Mouse (Mus musculus): ENCODE data around the gene Lta. TPM values are rescaled to one million over a fixed set of nuclear protein-coding genes. Genes with fewer than 3 reads are reported as not detected.

Gene Lta
- polyA plus RNA-seq, 1 experiment from 2014 or later: not detected

- Histone ChIP-seq H3K9me3 (replicated peaks) (no peaks in the 10 kb centered on the region), H3K4me2 (no peak overlapping the region), H3K27ac (ENCODE audit: poor library complexity, severe bottlenecking) (0 out of 2 replicates have a peak overlapping the region, but pooled peaks have one; percentile 16), H3K36me3 (peaks cover 42% of the 10 kb centered on the region), H3K4me1 (replicated peaks) (peaks cover 23% of the 10 kb centered on the region), H3K4me3 (no peak overlapping the region), H3K9ac (0 out of 2 replicates have a peak overlapping the region, but pooled peaks have one; percentile 1), H3K27me3 (replicated peaks) (no peaks in the 10 kb centered on the region)
- no peak for ATAC-seq (ENCODE audit: insufficient number of reproducible peaks, low FRiP score)
- 61% methylated on average over 6 of the region's 6 CpGs for WGBS
Observed at GRCm38 (mm10) chr17:35222299-35222698, 17.1 kb upstream of the Lta start.

GRCm38 (mm10) chr17:35220156-35220952 is 15.2 kb upstream of the Lta start, which contains the start of gene Gm16181:
Gene Gm16181 (plus strand): TSS chr17:35220834.
- Histone ChIP-seq H3K36me3 (peaks cover 35% of the 10 kb centered on the region), H3K4me1 (replicated peaks) (peaks cover 21% of the 10 kb centered on the region), H3K4me2 (no peak within 1 kb of the TSS), H3K27ac (ENCODE audit: poor library complexity, severe bottlenecking) (peak within 1 kb of the TSS; percentile 69; the same call in 1 of the 2 replicates), H3K9ac (no peak within 1 kb of the TSS), H3K9me3 (replicated peaks) (no peaks in the 10 kb centered on the region), H3K4me3 (no peak within 1 kb of the TSS), H3K27me3 (replicated peaks) (no peaks in the 10 kb centered on the region)
- ATAC-seq (ENCODE audit: insufficient number of reproducible peaks, low FRiP score): no peak
- 75% methylated on average over 28 of the region's 28 CpGs for WGBS

DNA sequence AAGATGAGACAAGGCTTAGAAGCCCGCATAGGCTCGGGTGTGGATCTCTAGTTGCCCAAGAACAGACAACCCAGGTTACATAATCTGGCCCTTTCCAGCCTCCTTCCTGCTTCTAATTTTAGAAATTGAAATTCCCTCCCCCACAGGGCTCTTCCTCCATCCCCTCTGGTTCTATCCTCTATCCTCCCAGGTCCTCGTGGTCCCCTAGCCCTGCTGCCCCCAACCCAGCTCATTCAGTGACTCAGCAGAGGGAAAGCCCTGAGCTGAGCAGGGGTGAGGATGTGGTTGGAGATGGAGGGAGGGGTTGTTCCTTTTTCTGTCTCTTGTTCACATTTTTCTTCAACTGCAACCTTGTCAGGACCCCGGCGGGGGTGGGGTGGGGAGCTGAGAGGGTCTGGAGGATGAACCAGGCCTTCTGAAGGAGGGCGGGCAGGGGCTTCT is 14.5 kb upstream of the Lta start:
- peaks cover 29% of the 10 kb centered on the region for H3K36me3 ChIP-seq

DNA sequence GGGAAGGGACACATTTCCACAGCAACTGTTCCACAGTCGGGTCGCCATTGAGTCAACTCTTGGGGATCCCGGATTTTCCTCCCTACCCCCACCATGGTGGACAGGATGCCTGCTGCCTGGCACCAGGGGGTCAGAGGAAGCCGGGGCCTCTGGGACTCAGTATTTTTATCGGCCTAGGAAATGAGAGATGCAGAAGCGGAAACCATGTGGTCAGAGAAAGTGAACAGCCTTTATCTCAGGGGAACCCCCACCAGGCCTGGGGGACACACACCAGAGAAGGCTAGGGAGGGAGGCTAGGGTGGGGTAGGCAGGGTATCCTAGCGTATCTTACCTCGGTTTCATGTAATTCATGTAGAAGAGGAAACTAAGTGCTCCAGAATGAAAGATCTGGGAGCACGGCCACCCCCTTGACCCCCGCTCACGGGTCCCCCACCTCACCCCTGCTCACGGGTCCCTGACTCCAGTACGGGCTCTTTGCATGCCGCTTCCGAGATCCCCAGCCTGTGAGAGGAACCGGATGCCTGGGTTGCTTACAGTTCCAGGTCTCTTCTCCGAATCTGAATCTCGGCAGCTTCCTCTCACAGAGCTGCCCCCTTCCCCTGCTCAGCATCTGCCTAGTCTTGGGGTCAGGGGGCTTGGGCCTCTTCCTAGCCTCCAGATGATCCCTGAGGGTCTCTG is 13.5 kb upstream of the Lta start:
- H3K4me3 ChIP-seq: no peak overlapping the region
- peaks cover 25% of the 10 kb centered on the region for H3K36me3 ChIP-seq
- H3K9me3 ChIP-seq (replicated peaks): no peaks in the 10 kb centered on the region
- no peak overlapping the region for H3K4me2 ChIP-seq
- 0 out of 2 replicates have a peak, but pooled peaks cover 3% of the 10 kb centered on the region for H3K27me3 ChIP-seq (replicated peaks)
- WGBS: 59% methylated on average over 18 of the region's 18 CpGs
- peak overlapping the region; percentile 69 for H3K27ac ChIP-seq (ENCODE audit: poor library complexity, severe bottlenecking)
- H3K4me1 ChIP-seq (replicated peaks): peaks cover 21% of the 10 kb centered on the region
- H3K9ac ChIP-seq: no peak overlapping the region
- ATAC-seq (ENCODE audit: insufficient number of reproducible peaks, low FRiP score): peak; percentile 68

More for the DNA sequence above, 14.5 kb upstream of the Lta start:
- peaks cover 21% of the 10 kb centered on the region for H3K4me1 ChIP-seq (replicated peaks)
- H3K4me3 ChIP-seq: no peak overlapping the region
- no peak overlapping the region for H3K4me2 ChIP-seq
- H3K9ac ChIP-seq: no peak overlapping the region
- H3K27me3 ChIP-seq (replicated peaks): no peaks in the 10 kb centered on the region
- H3K9me3 ChIP-seq (replicated peaks): no peaks in the 10 kb centered on the region
- H3K27ac ChIP-seq (ENCODE audit: poor library complexity, severe bottlenecking): peak overlapping the region; percentile 69
- no peak for ATAC-seq (ENCODE audit: insufficient number of reproducible peaks, low FRiP score)
- 57% methylated on average over 6 of the region's 6 CpGs for WGBS

DNA sequence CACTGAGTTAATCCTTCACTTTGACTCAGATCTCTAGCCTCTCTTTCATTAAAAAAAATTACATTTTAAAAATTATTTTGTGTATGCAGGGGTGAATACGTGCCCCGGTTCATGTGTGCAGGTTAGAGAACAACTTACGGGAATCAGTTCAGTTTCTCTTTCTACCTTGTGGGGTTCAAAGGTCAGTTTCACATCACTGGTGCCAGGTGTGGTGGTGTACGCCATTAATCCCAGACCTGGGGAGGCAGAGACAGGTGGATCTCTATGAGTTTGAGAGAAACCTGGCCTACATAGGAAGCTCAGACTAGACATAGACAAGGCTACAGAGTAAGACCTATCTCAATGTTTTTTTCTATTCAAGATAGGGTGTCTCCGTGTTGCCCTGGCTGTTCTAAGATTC is 7.9 kb upstream of the Lta start:
- H3K4me3 ChIP-seq: no peak overlapping the region
- no peak for ATAC-seq (ENCODE audit: insufficient number of reproducible peaks, low FRiP score)
- H3K27me3 ChIP-seq (replicated peaks): 0 out of 2 replicates have a peak, but pooled peaks cover 7% of the 10 kb centered on the region
- H3K4me2 ChIP-seq: no peak overlapping the region
- WGBS: 90% methylated on average over 5 of the region's 5 CpGs
- no peaks in the 10 kb centered on the region for H3K9me3 ChIP-seq (replicated peaks)
- no peaks in the 10 kb centered on the region for H3K4me1 ChIP-seq (replicated peaks)
- no peaks in the 10 kb centered on the region for H3K36me3 ChIP-seq
- H3K27ac ChIP-seq (ENCODE audit: poor library complexity, severe bottlenecking): no peak overlapping the region
- H3K9ac ChIP-seq: no peak overlapping the region

DNA sequence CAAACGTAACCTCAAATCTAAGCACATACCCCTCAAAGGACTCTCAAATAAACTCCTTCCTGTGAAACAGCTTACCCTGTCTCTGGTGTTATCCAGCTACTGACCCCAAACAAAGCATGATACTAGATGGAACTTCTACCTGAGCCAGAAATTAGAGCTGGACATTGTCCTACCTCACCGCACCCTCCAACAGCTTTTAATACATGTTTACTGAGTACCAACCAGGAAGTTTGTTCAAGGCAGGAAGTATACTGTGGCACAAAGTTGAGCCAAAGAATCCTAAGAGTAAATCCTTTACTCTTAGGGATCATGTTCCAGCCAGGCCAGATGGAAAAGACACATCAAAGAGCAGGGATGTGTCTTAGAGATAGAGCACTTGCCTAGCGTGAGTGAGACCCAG is 5.4 kb upstream of the Lta start:
- Histone ChIP-seq H3K4me2 (no peak overlapping the region), H3K36me3 (no peaks in the 10 kb centered on the region), H3K9ac (no peak overlapping the region), H3K27me3 (replicated peaks) (peaks cover 7% of the 10 kb centered on the region; the same call in 1 of the 2 replicates), H3K9me3 (replicated peaks) (no peaks in the 10 kb centered on the region), H3K27ac (ENCODE audit: poor library complexity, severe bottlenecking) (no peak overlapping the region), H3K4me3 (no peak overlapping the region), H3K4me1 (replicated peaks) (no peaks in the 10 kb centered on the region)
- WGBS: 67% methylated on average over 3 of the region's 3 CpGs
- no peak for ATAC-seq (ENCODE audit: insufficient number of reproducible peaks, low FRiP score)

DNA sequence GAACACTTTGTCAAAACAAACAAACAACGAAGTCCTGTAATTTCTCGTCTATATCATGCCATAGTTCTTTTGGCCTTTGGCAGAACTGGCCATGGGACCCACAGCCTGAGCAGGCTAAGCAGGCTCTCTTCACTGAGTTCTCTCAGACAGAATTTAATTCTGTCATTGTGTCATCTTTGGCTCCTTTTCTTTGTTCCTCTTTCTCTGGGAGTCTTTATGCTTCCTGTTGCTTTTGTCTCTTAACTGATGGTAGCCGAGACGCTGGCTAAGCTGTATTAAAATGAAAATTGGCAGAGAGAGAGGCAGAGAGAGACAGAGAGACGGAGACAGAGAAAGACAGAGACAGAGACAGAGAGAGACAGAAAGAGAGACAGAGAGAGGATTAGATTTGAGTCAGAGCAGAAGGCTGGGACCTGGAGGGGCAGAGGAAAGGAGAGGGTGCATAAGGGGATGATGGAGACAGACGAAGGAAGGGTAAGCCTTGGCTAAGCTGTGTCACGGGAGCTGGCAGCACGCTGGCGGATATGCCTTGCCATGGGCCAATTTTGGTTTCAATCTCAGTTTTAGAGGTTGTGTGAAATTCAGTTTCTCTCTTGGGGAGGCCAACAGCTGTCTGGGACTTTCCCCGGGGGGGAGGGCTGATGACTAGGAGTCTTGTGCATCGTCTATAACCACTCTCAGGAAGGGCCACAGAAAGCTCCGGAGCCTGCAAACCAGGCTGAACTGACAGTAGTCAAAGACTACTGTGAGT is 4.8 kb upstream of the Lta start:
- Histone ChIP-seq H3K9me3 (replicated peaks) (no peaks in the 10 kb centered on the region), H3K4me2 (no peak overlapping the region), H3K27ac (ENCODE audit: poor library complexity, severe bottlenecking) (no peak overlapping the region), H3K9ac (no peak overlapping the region), H3K4me3 (no peak overlapping the region), H3K36me3 (no peaks in the 10 kb centered on the region), H3K4me1 (replicated peaks) (0 out of 2 replicates have a peak, but pooled peaks cover 2% of the 10 kb centered on the region), H3K27me3 (replicated peaks) (peaks cover 13% of the 10 kb centered on the region)
- no peak for ATAC-seq (ENCODE audit: insufficient number of reproducible peaks, low FRiP score)
- WGBS: 76% methylated on average over 12 of the region's 12 CpGs

DNA sequence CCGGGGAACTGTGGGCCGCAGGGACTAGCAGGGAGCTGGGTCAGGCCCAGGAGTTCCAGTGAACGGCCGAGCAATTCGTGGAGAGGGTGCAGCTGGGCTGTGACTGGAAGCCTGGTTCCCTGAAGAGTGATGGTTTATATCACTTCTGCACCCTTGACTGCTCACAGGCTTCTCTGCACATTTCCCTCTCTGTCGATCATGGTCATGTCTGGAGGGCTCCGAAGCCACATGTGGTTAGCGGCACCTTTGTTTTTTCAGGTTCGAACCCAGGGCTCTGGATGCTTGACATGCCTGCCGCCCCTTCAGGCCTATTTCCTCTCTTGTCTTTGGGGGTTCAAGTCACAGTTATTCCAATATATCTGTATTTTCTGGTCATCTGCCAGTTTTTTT is 224 bp upstream of the Lta start:
- Histone ChIP-seq H3K27me3 (replicated peaks) (peaks cover 55% of the 10 kb centered on the region), H3K27ac (ENCODE audit: poor library complexity, severe bottlenecking) (no peak overlapping the region), H3K9ac (peak overlapping the region; percentile 13; the same call in 1 of the 2 replicates), H3K4me1 (replicated peaks) (0 out of 2 replicates have a peak, but pooled peaks cover 6% of the 10 kb centered on the region), H3K4me2 (peak overlapping the region; percentile 9; the same call in 1 of the 2 replicates), H3K4me3 (no peak overlapping the region), H3K36me3 (no peaks in the 10 kb centered on the region), H3K9me3 (replicated peaks) (no peaks in the 10 kb centered on the region)
- no peak for ATAC-seq (ENCODE audit: insufficient number of reproducible peaks, low FRiP score)
- 46% methylated on average over 10 of the region's 10 CpGs for WGBS

DNA sequence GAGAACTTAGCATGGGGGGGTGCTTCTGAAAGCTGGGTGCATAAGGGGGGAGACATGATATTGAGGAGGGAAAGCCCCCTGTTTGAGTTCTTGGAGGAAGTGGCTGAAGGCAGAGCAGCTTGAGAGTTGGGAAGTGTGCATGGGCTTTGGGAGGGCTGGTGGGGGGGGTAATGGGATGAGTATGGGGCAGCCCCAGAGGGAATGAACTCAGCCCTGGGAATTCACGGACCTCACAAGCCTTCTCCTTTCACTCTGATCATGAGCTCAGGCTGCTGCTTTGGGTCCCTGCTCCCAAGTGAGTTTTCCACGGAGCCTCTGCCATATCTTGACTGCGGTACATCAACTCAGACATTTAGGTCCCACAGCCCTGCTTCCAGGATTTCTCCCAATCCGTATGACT is 2.7 kb downstream of the Lta start:
- Histone ChIP-seq H3K9me3 (replicated peaks) (no peaks in the 10 kb centered on the region), H3K4me3 (no peak overlapping the region), H3K27me3 (replicated peaks) (peaks cover 64% of the 10 kb centered on the region), H3K27ac (ENCODE audit: poor library complexity, severe bottlenecking) (no peak overlapping the region), H3K9ac (no peak overlapping the region), H3K4me2 (no peak overlapping the region), H3K4me1 (replicated peaks) (0 out of 2 replicates have a peak, but pooled peaks cover 6% of the 10 kb centered on the region), H3K36me3 (no peaks in the 10 kb centered on the region)
- WGBS: 59% methylated on average over 4 of the region's 4 CpGs
- ATAC-seq (ENCODE audit: insufficient number of reproducible peaks, low FRiP score): no peak

DNA sequence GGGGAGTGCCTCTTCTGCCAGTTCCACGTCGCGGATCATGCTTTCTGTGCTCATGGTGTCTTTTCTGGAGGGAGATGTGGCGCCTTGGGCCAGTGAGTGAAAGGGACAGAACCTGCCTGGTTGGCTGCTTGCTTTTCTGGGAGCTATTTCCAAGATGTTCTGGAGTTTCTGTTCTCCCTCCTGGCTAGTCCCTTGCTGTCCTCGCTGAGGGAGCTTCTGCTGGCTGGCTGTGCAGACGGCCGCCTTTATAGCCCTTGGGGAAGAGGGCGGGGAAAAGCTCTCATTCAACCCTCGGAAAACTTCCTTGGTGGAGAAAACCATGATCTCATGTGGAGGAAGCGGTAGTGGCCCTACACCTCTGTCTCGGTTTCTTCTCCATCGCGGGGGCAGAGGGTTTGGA is 3.4 kb downstream of the Lta start, which contains the start of gene Tnf:
TSS of gene Tnf (minus strand) at position 221 of the 400 bp plus-strand sequence.
- WGBS: 27% methylated on average over 13 of the region's 13 CpGs
- Histone ChIP-seq H3K27ac (ENCODE audit: poor library complexity, severe bottlenecking) (no peak within 1 kb of the TSS), H3K4me2 (no peak within 1 kb of the TSS), H3K9ac (no peak within 1 kb of the TSS), H3K4me1 (replicated peaks) (0 out of 2 replicates have a peak, but pooled peaks cover 6% of the 10 kb centered on the region), H3K9me3 (replicated peaks) (no peaks in the 10 kb centered on the region), H3K27me3 (replicated peaks) (peaks cover 70% of the 10 kb centered on the region), H3K36me3 (no peaks in the 10 kb centered on the region), H3K4me3 (no peak within 1 kb of the TSS)
- ATAC-seq (ENCODE audit: insufficient number of reproducible peaks, low FRiP score): no peak

Measured in heart, embryonic 12.5 days (tissue).